Mouse (Mus musculus): ENCODE measurements around the gene Selenon. TPM values are rescaled to one million over a fixed set of nuclear protein-coding genes. Genes with fewer than 3 reads are reported as not detected.

Gene Selenon
- polyA plus RNA-seq, 1 experiment = 46.4 TPM

DNA sequence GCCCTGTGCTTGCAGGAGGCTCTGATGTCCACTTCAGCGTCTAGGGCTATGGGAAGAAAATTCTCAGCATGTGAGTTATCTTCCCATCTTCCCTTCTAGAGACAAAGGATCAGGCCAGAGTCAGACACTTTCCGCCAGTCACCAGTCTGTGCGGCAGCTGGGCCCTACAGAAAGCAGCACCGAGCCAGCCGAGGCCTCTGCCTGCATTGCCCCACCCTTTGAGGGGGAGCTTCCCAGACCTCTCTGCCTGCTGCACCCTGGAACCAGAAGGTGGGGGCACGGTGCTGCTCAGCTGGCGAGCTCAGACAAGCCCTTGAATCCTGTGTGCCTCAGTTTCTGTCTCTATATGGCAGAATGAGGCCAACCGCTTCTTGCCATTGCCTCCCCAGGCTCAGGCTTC lies 29.4 kb upstream of the Selenon start:
- TF ChIP-seq USF1 (IDR thresholded peaks at IDR 0.05; ENCODE audit: low read depth) = no peak
- TF ChIP-seq MYOG (IDR thresholded peaks at IDR 0.05; ENCODE audit: control insufficient read depth, extremely low read depth, insufficient read length) = no peak
- no peak for TF ChIP-seq CTCF (IDR thresholded peaks at IDR 0.05; ENCODE audit: control insufficient read depth, insufficient read depth, insufficient read length)
- no peaks in the 10 kb centered on the region for H3K79me3 ChIP-seq (ENCODE audit: low read depth)
- no peak overlapping the region for H3K4me3 ChIP-seq (ENCODE audit: insufficient read depth, poor library complexity, severe bottlenecking)
- no peak overlapping the region for H3ac ChIP-seq (ENCODE audit: control insufficient read depth, insufficient read length, low read depth)
- no peaks in the 10 kb centered on the region for H3K36me3 ChIP-seq (ENCODE audit: control insufficient read depth, insufficient read depth)
- no peaks in the 10 kb centered on the region for H3K27me3 ChIP-seq (ENCODE audit: control insufficient read depth, insufficient read depth, insufficient read length)
- no peaks in the 10 kb centered on the region for H3K79me2 ChIP-seq (ENCODE audit: control insufficient read depth, insufficient read depth)

DNA sequence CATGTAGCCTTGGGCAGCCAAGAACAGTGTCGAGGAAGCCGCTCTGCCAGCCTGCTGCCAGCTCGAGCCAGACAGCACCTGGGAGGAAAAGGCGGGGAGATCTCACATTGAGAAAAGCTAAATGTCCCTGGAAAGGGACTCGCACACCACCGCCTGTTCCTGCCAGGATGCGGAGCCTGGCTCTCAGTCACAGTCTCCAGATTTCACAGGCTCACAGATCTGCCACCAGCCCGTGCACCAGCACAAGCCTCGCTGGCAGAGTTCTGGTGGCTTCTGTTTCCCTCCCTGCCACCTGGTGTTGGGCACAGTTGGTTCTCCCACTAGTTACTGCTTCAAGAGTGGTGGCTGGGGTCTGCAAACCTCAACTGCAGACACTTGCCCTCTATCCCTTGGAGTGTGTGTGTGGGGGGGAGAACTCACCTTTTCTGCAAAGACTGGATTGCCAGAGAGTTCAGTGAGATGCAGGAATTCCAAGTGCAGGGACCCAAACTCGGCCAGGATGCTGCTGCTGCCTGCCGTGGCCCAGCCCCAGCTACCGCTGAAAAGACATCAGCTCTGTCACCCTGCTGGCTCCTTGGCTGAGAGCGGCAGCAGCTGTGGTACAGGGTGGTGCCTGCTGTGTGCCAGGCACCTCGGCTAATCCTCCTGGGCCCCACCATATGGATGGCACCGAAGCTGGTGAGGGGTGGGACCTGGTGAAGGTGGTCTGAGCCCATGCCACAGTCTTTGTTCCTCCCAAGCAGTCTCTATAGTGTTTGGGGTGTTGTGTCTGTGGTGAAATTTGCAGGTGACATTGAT lies 28.6 kb upstream of the Selenon start:
- Histone ChIP-seq H3ac (ENCODE audit: control insufficient read depth, insufficient read length, low read depth) (no peak overlapping the region), H3K27me3 (ENCODE audit: control insufficient read depth, insufficient read depth, insufficient read length) (no peaks in the 10 kb centered on the region), H3K4me3 (ENCODE audit: insufficient read depth, poor library complexity, severe bottlenecking) (no peak overlapping the region), H3K36me3 (ENCODE audit: control insufficient read depth, insufficient read depth) (no peaks in the 10 kb centered on the region), H3K79me2 (ENCODE audit: control insufficient read depth, insufficient read depth) (no peaks in the 10 kb centered on the region), H3K79me3 (ENCODE audit: low read depth) (no peaks in the 10 kb centered on the region)
- no peak for TF ChIP-seq MYOD1 (IDR thresholded peaks at IDR 0.05; ENCODE audit: control insufficient read depth, insufficient read length, low read depth)
- no peak for TF ChIP-seq FOSL1 (IDR thresholded peaks at IDR 0.05; ENCODE audit: insufficient read depth, low read length, poor library complexity, severe bottlenecking)
- TF ChIP-seq CTCF (IDR thresholded peaks at IDR 0.05; ENCODE audit: control insufficient read depth, insufficient read depth, insufficient read length) = no peak
- TF ChIP-seq MYOG (IDR thresholded peaks at IDR 0.05; ENCODE audit: control insufficient read depth, extremely low read depth, insufficient read length) = no peak
- TF ChIP-seq MAX (IDR thresholded peaks at IDR 0.05) = no peak
- no peak for TF ChIP-seq CEBPB (IDR thresholded peaks at IDR 0.05; ENCODE audit: low read depth)
- TF ChIP-seq USF1 (IDR thresholded peaks at IDR 0.05; ENCODE audit: low read depth) = no peak

GRCm38 (mm10) chr4:134579620-134580019 lies 27.7 kb upstream of the Selenon start:
- H3K79me3 ChIP-seq (ENCODE audit: low read depth) = no peaks in the 10 kb centered on the region
- no peaks in the 10 kb centered on the region for H3K79me2 ChIP-seq (ENCODE audit: control insufficient read depth, insufficient read depth)
- no peak overlapping the region for H3ac ChIP-seq (ENCODE audit: control insufficient read depth, insufficient read length, low read depth)
- H3K4me3 ChIP-seq (ENCODE audit: insufficient read depth, poor library complexity, severe bottlenecking) = no peak overlapping the region
- no peaks in the 10 kb centered on the region for H3K27me3 ChIP-seq (ENCODE audit: control insufficient read depth, insufficient read depth, insufficient read length)
- no peaks in the 10 kb centered on the region for H3K36me3 ChIP-seq (ENCODE audit: control insufficient read depth, insufficient read depth)
- TF ChIP-seq USF1 (IDR thresholded peaks at IDR 0.05; ENCODE audit: low read depth) (no peak), MYOG (IDR thresholded peaks at IDR 0.05; ENCODE audit: control insufficient read depth, extremely low read depth, insufficient read length) (no peak), MAX (IDR thresholded peaks at IDR 0.05) (no peak), CEBPB (IDR thresholded peaks at IDR 0.05; ENCODE audit: low read depth) (no peak), CTCF (IDR thresholded peaks at IDR 0.05; ENCODE audit: control insufficient read depth, insufficient read depth, insufficient read length) (no peak), FOSL1 (IDR thresholded peaks at IDR 0.05; ENCODE audit: insufficient read depth, low read length, poor library complexity, severe bottlenecking) (no peak)

DNA sequence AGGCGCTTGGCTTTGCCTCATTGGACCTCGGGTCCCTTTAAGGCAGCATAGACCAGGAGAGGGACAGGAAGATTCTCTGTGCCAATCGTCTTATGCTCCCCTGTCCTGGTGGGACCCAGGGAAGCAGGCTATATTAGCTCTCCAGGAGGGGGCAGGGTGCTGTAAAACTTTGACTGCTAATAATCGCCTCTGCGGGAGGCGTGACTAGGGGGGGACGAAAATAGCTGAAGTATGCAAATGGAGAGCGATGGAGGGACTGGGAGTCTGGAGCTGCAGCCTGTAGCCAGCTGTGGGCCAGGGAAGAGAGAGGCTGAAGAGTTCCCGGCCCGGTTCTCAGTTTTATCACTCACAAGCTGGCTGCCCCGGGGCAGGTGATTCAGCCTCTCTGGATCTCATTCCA lies 27.2 kb upstream of the Selenon start:
- Histone ChIP-seq H3K79me3 (ENCODE audit: low read depth) (no peaks in the 10 kb centered on the region), H3ac (ENCODE audit: control insufficient read depth, insufficient read length, low read depth) (no peak overlapping the region), H3K27me3 (ENCODE audit: control insufficient read depth, insufficient read depth, insufficient read length) (no peaks in the 10 kb centered on the region), H3K79me2 (ENCODE audit: control insufficient read depth, insufficient read depth) (no peaks in the 10 kb centered on the region), H3K4me3 (ENCODE audit: insufficient read depth, poor library complexity, severe bottlenecking) (no peak overlapping the region), H3K36me3 (ENCODE audit: control insufficient read depth, insufficient read depth) (no peaks in the 10 kb centered on the region)
- TF ChIP-seq CEBPB (IDR thresholded peaks at IDR 0.05; ENCODE audit: low read depth) (no peak), MAX (IDR thresholded peaks at IDR 0.05) (no peak), MYOD1 (IDR thresholded peaks at IDR 0.05; ENCODE audit: control insufficient read depth, insufficient read length, low read depth) (no peak), CTCF (IDR thresholded peaks at IDR 0.05; ENCODE audit: control insufficient read depth, insufficient read depth, insufficient read length) (no peak), USF1 (IDR thresholded peaks at IDR 0.05; ENCODE audit: low read depth) (no peak), MYOG (IDR thresholded peaks at IDR 0.05; ENCODE audit: control insufficient read depth, extremely low read depth, insufficient read length) (no peak), FOSL1 (IDR thresholded peaks at IDR 0.05; ENCODE audit: insufficient read depth, low read length, poor library complexity, severe bottlenecking) (no peak)

DNA sequence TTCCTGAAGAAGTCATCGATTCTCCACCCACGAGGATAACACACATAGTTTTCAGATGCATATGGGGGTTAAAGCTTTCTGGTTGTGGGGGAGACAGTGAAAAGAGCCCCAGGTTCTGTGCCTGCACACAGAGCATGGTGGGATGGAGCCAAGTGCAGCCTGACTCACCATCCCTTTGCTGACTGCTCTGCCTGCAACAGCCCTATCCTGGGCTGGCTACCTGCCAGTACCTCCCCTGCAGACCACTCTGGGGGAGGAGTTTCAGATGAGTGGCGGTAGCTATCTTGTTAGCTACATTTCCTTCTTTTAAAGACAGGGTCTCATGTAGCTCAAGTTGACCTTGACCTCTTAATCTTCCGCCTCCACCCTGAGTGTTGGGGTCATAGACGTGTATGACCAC lies 26.4 kb upstream of the Selenon start:
- no peaks in the 10 kb centered on the region for H3K79me3 ChIP-seq (ENCODE audit: low read depth)
- H3K79me2 ChIP-seq (ENCODE audit: control insufficient read depth, insufficient read depth) = no peaks in the 10 kb centered on the region
- no peak overlapping the region for H3K4me3 ChIP-seq (ENCODE audit: insufficient read depth, poor library complexity, severe bottlenecking)
- no peak overlapping the region for H3ac ChIP-seq (ENCODE audit: control insufficient read depth, insufficient read length, low read depth)
- H3K36me3 ChIP-seq (ENCODE audit: control insufficient read depth, insufficient read depth) = no peaks in the 10 kb centered on the region
- no peak for TF ChIP-seq MYOG (IDR thresholded peaks at IDR 0.05; ENCODE audit: control insufficient read depth, extremely low read depth, insufficient read length)
- TF ChIP-seq USF1 (IDR thresholded peaks at IDR 0.05; ENCODE audit: low read depth) = no peak
- no peak for TF ChIP-seq CTCF (IDR thresholded peaks at IDR 0.05; ENCODE audit: control insufficient read depth, insufficient read depth, insufficient read length)
- TF ChIP-seq FOSL1 (IDR thresholded peaks at IDR 0.05; ENCODE audit: insufficient read depth, low read length, poor library complexity, severe bottlenecking) = no peak
- TF ChIP-seq CEBPB (IDR thresholded peaks at IDR 0.05; ENCODE audit: low read depth) = no peak
- TF ChIP-seq MAX (IDR thresholded peaks at IDR 0.05) = no peak
- no peak for TF ChIP-seq MYOD1 (IDR thresholded peaks at IDR 0.05; ENCODE audit: control insufficient read depth, insufficient read length, low read depth)
- H3K27me3 ChIP-seq (ENCODE audit: control insufficient read depth, insufficient read depth, insufficient read length) = no peaks in the 10 kb centered on the region

GRCm38 (mm10) chr4:134577281-134577680 lies 25.3 kb upstream of the Selenon start:
- no peak overlapping the region for H3ac ChIP-seq (ENCODE audit: control insufficient read depth, insufficient read length, low read depth)
- TF ChIP-seq MYOD1 (IDR thresholded peaks at IDR 0.05; ENCODE audit: control insufficient read depth, insufficient read length, low read depth) = no peak
- no peak for TF ChIP-seq CEBPB (IDR thresholded peaks at IDR 0.05; ENCODE audit: low read depth)
- TF ChIP-seq MAX (IDR thresholded peaks at IDR 0.05) = no peak
- no peak for TF ChIP-seq CTCF (IDR thresholded peaks at IDR 0.05; ENCODE audit: control insufficient read depth, insufficient read depth, insufficient read length)
- TF ChIP-seq FOSL1 (IDR thresholded peaks at IDR 0.05; ENCODE audit: insufficient read depth, low read length, poor library complexity, severe bottlenecking) = no peak
- TF ChIP-seq USF1 (IDR thresholded peaks at IDR 0.05; ENCODE audit: low read depth) = no peak
- TF ChIP-seq MYOG (IDR thresholded peaks at IDR 0.05; ENCODE audit: control insufficient read depth, extremely low read depth, insufficient read length) = no peak
- H3K79me2 ChIP-seq (ENCODE audit: control insufficient read depth, insufficient read depth) = no peaks in the 10 kb centered on the region
- H3K27me3 ChIP-seq (ENCODE audit: control insufficient read depth, insufficient read depth, insufficient read length) = no peaks in the 10 kb centered on the region
- H3K4me3 ChIP-seq (ENCODE audit: insufficient read depth, poor library complexity, severe bottlenecking) = no peak overlapping the region
- H3K36me3 ChIP-seq (ENCODE audit: control insufficient read depth, insufficient read depth) = no peaks in the 10 kb centered on the region
- H3K79me3 ChIP-seq (ENCODE audit: low read depth) = no peaks in the 10 kb centered on the region

Data from C2C12 (cell line).